Mouse (Mus musculus): ENCODE results near the gene Glyatl3. TPM values are rescaled to one million over a fixed set of nuclear protein-coding genes. Genes with fewer than 3 reads are reported as not detected.

The Glyatl3 gene
- polyA plus RNA-seq (2014; fragmentation: Nextera tagmentation; extraction: Ambion mirVana) = 0.56 TPM in 1 of 2 replicates, not detected in the other

DNA sequence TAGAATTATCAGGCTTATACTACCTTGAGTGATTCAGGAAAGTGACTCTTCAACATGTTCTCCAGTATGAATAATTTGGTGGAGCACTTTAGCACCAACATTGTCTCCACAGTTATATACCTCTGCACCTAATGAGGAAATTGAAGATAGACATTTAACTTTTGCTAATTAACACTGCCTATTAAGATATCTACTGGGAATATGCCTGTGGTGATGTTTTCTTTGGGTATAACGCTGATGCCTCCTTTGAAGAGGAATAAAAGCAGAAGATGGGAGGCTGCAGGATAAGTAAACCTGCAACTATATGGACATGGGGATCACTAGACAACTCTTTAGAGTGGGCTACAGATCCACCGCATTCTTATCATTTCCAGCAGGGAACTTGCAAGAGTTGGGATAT is at the start of gene Glyatl3:
Gene Glyatl3, minus strand, starts transcription at position 101 of the 400 bp plus-strand sequence.
- H3K4me3 ChIP-seq (ENCODE audit: low read depth, low read length) = no peak within 1 kb of the TSS
- H3K9ac ChIP-seq (ENCODE audit: low read length) = no peak within 1 kb of the TSS
- H3K4me1 ChIP-seq (replicated peaks; ENCODE audit: control insufficient read depth, insufficient read depth, low read length) = no peaks in the 10 kb centered on the region
- WGBS = 95% methylated on average over 2 of the region's 2 CpGs
- H3K36me3 ChIP-seq (ENCODE audit: control insufficient read depth, insufficient read depth, low read length) = no peaks in the 10 kb centered on the region
- DNase-seq (ENCODE audit: low spot score) (no peak), ATAC-seq (replicated peaks; ENCODE audit: low FRiP score) (no peak)
- H3K4me2 ChIP-seq (ENCODE audit: low read depth, low read length, severe bottlenecking) = no peak within 1 kb of the TSS
- no peaks in the 10 kb centered on the region for H3K27me3 ChIP-seq (ENCODE audit: control insufficient read depth, insufficient read depth, low read length)
- no peak within 1 kb of the TSS for H3K27ac ChIP-seq (ENCODE audit: low read depth, low read length)
- H3K9me3 ChIP-seq (ENCODE audit: control insufficient read depth, low read length) = no peaks in the 10 kb centered on the region

DNA sequence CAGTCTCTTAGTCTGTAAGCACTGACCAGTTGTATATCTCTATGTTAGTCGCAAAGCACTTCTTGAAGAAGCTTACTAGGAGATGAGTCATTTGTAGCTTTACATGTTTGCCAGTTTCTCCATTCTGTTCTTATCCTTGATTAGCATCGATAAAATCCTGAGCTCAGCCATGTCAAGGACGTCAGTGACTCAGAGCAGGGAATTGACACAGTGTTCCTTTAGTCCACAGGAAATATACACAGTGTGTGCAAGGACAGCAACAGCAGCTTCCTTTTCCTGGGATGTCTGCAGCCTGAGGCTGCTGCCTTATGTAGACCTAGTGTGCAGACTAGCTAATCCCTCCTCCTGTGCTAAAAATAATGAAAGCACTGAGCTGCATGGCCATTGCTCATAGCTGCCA is 34.4 kb upstream of the Glyatl3 start:
- H3K27me3 ChIP-seq (ENCODE audit: control insufficient read depth, insufficient read depth, low read length) = no peaks in the 10 kb centered on the region
- no peak overlapping the region for H3K9ac ChIP-seq (ENCODE audit: low read length)
- no peak for DNase-seq (ENCODE audit: low spot score)
- no peaks in the 10 kb centered on the region for H3K9me3 ChIP-seq (ENCODE audit: control insufficient read depth, low read length)
- ATAC-seq (replicated peaks; ENCODE audit: low FRiP score) = no peak
- H3K4me1 ChIP-seq (replicated peaks; ENCODE audit: control insufficient read depth, insufficient read depth, low read length) = no peaks in the 10 kb centered on the region
- H3K4me2 ChIP-seq (ENCODE audit: low read depth, low read length, severe bottlenecking) = no peak overlapping the region
- no peak overlapping the region for H3K27ac ChIP-seq (ENCODE audit: low read depth, low read length)
- H3K36me3 ChIP-seq (ENCODE audit: control insufficient read depth, insufficient read depth, low read length) = no peaks in the 10 kb centered on the region
- WGBS = 94% methylated on average over 3 of the region's 3 CpGs
- H3K4me3 ChIP-seq (ENCODE audit: low read depth, low read length) = no peak overlapping the region

DNA sequence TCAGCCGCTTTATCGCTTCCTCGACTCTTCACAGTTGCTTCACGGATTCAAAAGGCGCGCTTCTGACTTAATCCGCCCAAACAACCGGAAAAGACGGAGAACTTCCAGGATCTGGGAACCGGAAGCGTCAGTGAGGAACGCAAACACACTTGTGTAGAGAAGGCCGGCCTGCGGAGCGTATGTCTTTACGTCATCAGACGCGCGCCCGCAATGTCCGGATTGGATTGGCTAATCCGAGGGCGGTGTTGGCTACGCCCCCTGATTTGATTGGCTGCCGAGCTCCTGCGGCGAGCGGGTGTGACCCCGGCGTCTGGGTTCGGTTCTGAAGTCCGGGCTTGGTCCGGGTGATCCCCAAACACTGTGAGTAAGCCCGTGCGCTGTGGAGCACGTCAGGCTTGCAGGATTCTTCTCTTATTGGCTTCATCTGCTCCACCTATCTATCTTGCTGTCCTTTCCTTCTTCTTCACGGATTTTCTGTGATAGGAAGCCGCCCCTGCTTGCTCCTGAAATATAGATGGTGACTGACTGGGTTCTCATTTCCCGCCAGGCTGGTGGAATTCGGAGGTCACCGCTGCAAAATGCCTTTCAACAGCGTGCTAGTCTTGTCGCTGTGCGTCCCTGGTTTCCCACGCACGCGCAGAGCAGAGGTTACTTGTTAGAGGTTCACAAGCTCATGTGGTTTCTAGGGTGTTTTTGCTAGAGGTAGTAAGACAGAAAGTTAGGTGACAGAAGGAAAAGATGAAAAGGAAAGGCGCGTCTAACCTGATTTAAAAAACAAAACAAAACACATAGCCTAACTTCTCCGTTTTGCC is 20.5 kb upstream of the Glyatl3 start, which contains the start of the genes Mut and Cenpq:
Gene Mut, plus strand, starts transcription at position 266 of the 812 bp plus-strand sequence.
Gene Cenpq, minus strand, starts transcription at position 628 of the 812 bp plus-strand sequence.
- no peaks in the 10 kb centered on the region for H3K36me3 ChIP-seq (ENCODE audit: control insufficient read depth, insufficient read depth, low read length)
- peak; percentile 100 for ATAC-seq (replicated peaks; ENCODE audit: low FRiP score)
- H3K4me3 ChIP-seq (ENCODE audit: low read depth, low read length) = peak within 1 kb of the TSS; percentile 64
- H3K27me3 ChIP-seq (ENCODE audit: control insufficient read depth, insufficient read depth, low read length) = no peaks in the 10 kb centered on the region
- H3K4me2 ChIP-seq (ENCODE audit: low read depth, low read length, severe bottlenecking) = peak within 1 kb of the TSS; percentile 58
- DNase-seq (ENCODE audit: low spot score) = peak; percentile 96
- H3K27ac ChIP-seq (ENCODE audit: low read depth, low read length) = peak within 1 kb of the TSS; percentile 85
- peak within 1 kb of the TSS; percentile 72 for H3K9ac ChIP-seq (ENCODE audit: low read length)
- under 1% methylated on average over 50 of the region's 50 CpGs for WGBS
- H3K4me1 ChIP-seq (replicated peaks; ENCODE audit: control insufficient read depth, insufficient read depth, low read length) = 0 out of 2 replicates have a peak, but pooled peaks cover 3% of the 10 kb centered on the region
- no peaks in the 10 kb centered on the region for H3K9me3 ChIP-seq (ENCODE audit: control insufficient read depth, low read length)

DNA sequence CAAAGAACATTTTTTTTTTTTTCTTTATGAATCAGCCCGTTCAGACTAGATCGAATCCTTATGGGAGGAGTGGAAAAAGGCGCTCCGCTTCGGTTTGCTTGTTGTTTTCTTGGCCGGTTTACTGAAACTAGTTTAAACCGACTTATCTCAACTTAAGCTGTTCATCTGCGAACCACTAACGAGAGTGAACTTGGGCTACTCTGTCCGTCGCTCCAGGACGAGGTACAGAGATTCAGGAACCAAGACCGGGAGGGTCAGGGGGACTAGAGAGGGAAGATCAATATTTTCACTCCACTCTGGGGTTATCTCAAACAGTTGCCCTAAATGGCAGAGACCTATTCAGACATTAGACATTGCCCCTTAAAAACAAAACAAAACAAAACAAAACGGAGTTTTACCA is 19.8 kb upstream of the Glyatl3 start:
- Histone ChIP-seq H3K4me2 (ENCODE audit: low read depth, low read length, severe bottlenecking) (peak overlapping the region; percentile 58), H3K4me1 (replicated peaks; ENCODE audit: control insufficient read depth, insufficient read depth, low read length) (0 out of 2 replicates have a peak, but pooled peaks cover 3% of the 10 kb centered on the region), H3K4me3 (ENCODE audit: low read depth, low read length) (peak overlapping the region; percentile 64), H3K9ac (ENCODE audit: low read length) (peak overlapping the region; percentile 59), H3K36me3 (ENCODE audit: control insufficient read depth, insufficient read depth, low read length) (no peaks in the 10 kb centered on the region), H3K27ac (ENCODE audit: low read depth, low read length) (no peak overlapping the region), H3K27me3 (ENCODE audit: control insufficient read depth, insufficient read depth, low read length) (no peaks in the 10 kb centered on the region), H3K9me3 (ENCODE audit: control insufficient read depth, low read length) (no peaks in the 10 kb centered on the region)
- under 1% methylated on average over 14 of the region's 14 CpGs for WGBS
- no peak for DNase-seq (ENCODE audit: low spot score)
- peak; percentile 55 for ATAC-seq (replicated peaks; ENCODE audit: low FRiP score)

DNA sequence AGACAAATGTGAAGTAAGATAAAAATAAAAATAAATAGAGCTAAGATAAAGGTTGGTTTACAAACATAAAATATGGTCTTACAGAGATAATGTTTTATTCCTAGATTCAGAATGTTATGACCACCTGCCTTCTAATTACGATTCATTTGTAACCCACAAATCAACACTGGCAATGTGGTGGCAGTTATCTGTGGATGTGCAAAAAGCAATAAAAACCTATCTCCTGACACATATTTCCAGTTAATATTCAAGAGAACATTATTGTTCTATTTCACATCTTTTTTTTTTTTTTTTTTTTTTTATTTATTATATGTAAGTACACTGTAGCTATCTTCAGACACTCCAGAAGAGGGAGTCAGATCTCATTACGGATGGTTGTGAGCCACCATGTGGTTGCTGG is 1.3 kb upstream of the Glyatl3 start:
- no peak for ATAC-seq (replicated peaks; ENCODE audit: low FRiP score)
- WGBS = 92% methylated on average over 1 of the region's 2 CpGs

DNA sequence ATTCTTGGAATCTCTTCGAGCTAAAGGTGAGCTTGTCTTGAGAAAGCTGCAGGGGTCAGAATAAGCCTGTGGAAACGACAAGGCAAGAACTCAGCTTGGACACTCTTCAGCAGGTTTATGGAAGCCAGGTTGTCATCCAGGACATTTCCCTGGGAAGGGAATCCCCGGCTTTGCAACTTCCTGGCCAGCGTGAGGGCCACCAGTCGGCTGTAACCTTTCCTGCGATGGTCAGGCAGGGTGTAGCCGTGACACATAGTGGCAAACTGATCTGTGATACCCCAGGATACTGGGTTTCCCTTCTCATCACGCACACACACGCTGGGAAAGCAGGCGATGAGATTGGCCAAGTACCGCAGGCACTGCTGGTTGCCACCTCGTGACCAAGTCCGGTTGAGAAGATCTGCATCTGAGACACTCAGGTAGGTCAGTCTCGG is 9.4 kb downstream of the Glyatl3 start:
- DNase-seq (ENCODE audit: low spot score) = no peak
- Histone ChIP-seq H3K27ac (ENCODE audit: low read depth, low read length) (no peak overlapping the region), H3K4me2 (ENCODE audit: low read depth, low read length, severe bottlenecking) (peak overlapping the region; percentile 26; the same call in 1 of the 2 replicates), H3K4me1 (replicated peaks; ENCODE audit: control insufficient read depth, insufficient read depth, low read length) (no peaks in the 10 kb centered on the region), H3K9me3 (ENCODE audit: control insufficient read depth, low read length) (no peaks in the 10 kb centered on the region), H3K4me3 (ENCODE audit: low read depth, low read length) (no peak overlapping the region), H3K36me3 (ENCODE audit: control insufficient read depth, insufficient read depth, low read length) (no peaks in the 10 kb centered on the region), H3K27me3 (ENCODE audit: control insufficient read depth, insufficient read depth, low read length) (no peaks in the 10 kb centered on the region), H3K9ac (ENCODE audit: low read length) (no peak overlapping the region)
- WGBS = 10% methylated on average over 13 of the region's 14 CpGs
- no peak for ATAC-seq (replicated peaks; ENCODE audit: low FRiP score)

More for the DNA sequence above, 1.3 kb upstream of the Glyatl3 start:
- Histone ChIP-seq H3K9ac (ENCODE audit: low read length) (no peak overlapping the region), H3K4me1 (replicated peaks; ENCODE audit: control insufficient read depth, insufficient read depth, low read length) (no peaks in the 10 kb centered on the region), H3K27me3 (ENCODE audit: control insufficient read depth, insufficient read depth, low read length) (no peaks in the 10 kb centered on the region), H3K9me3 (ENCODE audit: control insufficient read depth, low read length) (no peaks in the 10 kb centered on the region), H3K4me3 (ENCODE audit: low read depth, low read length) (no peak overlapping the region), H3K4me2 (ENCODE audit: low read depth, low read length, severe bottlenecking) (no peak overlapping the region), H3K27ac (ENCODE audit: low read depth, low read length) (no peak overlapping the region), H3K36me3 (ENCODE audit: control insufficient read depth, insufficient read depth, low read length) (no peaks in the 10 kb centered on the region)
- no peak for DNase-seq (ENCODE audit: low spot score)

DNA sequence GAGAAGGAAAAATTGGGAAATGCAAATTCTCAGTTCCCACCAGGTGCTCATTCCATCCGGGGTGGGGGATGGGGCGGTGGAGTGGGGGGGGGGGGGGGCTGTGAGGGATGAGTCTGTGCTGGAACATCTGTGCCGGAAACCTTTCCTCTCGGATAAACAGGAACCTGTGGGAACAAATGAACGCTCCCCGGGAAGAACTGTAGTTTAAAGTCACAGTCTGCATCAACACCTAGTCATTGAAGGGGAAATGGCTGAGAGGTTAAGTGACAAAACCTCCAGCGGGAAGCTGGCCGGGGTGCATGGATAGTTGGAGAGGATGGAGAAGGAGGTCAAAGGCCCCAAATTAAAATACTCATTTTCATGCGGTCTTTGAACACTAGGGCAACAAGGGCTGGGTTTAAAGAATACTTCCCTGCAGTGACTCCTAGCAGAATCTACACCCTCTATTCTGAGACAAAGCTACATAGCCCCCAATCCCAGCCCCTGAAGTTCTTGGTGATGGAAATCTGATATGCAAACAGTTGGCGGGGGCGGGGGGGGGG is 10.0 kb downstream of the Glyatl3 start:
- Histone ChIP-seq H3K27ac (ENCODE audit: low read depth, low read length) (no peak overlapping the region), H3K4me2 (ENCODE audit: low read depth, low read length, severe bottlenecking) (no peak overlapping the region), H3K27me3 (ENCODE audit: control insufficient read depth, insufficient read depth, low read length) (no peaks in the 10 kb centered on the region), H3K9me3 (ENCODE audit: control insufficient read depth, low read length) (no peaks in the 10 kb centered on the region), H3K4me1 (replicated peaks; ENCODE audit: control insufficient read depth, insufficient read depth, low read length) (no peaks in the 10 kb centered on the region), H3K36me3 (ENCODE audit: control insufficient read depth, insufficient read depth, low read length) (no peaks in the 10 kb centered on the region), H3K9ac (ENCODE audit: low read length) (no peak overlapping the region), H3K4me3 (ENCODE audit: low read depth, low read length) (no peak overlapping the region)
- ATAC-seq (replicated peaks; ENCODE audit: low FRiP score) = 0 out of 2 replicates have a peak, but pooled peaks have one; percentile 27
- WGBS = 7% methylated on average over 11 of the region's 11 CpGs
- no peak for DNase-seq (ENCODE audit: low spot score)

DNA sequence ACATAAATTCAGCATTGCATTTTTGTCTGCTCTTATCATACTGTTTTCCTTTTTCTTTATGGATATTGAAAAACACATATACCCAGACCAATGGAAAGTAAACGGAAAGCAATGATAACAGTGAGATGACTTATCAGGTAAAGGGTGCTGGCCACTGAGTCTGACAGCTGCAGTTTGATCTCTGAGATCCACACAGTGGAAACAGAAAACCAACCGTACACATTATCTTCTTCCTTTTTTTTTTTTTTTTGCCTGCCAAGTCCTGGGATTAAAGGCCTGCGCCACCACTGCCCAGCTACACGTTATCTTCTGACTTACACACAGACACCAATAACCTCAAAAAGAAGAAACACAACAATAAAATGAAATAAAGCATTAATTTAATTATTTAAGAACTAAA is 10.8 kb downstream of the Glyatl3 start:
- Histone ChIP-seq H3K9ac (ENCODE audit: low read length) (no peak overlapping the region), H3K4me1 (replicated peaks; ENCODE audit: control insufficient read depth, insufficient read depth, low read length) (no peaks in the 10 kb centered on the region), H3K4me2 (ENCODE audit: low read depth, low read length, severe bottlenecking) (no peak overlapping the region), H3K27ac (ENCODE audit: low read depth, low read length) (no peak overlapping the region), H3K36me3 (ENCODE audit: control insufficient read depth, insufficient read depth, low read length) (no peaks in the 10 kb centered on the region), H3K4me3 (ENCODE audit: low read depth, low read length) (no peak overlapping the region), H3K9me3 (ENCODE audit: control insufficient read depth, low read length) (no peaks in the 10 kb centered on the region), H3K27me3 (ENCODE audit: control insufficient read depth, insufficient read depth, low read length) (no peaks in the 10 kb centered on the region)
- DNase-seq (ENCODE audit: low spot score) = no peak
- WGBS = 76% methylated on average over 4 of the region's 4 CpGs
- ATAC-seq (replicated peaks; ENCODE audit: low FRiP score) = no peak

Measured in forebrain, embryonic 11.5 days (tissue).